Mouse (Mus musculus): ENCODE results near the gene Gm10160.

Gm10160 gene

DNA sequence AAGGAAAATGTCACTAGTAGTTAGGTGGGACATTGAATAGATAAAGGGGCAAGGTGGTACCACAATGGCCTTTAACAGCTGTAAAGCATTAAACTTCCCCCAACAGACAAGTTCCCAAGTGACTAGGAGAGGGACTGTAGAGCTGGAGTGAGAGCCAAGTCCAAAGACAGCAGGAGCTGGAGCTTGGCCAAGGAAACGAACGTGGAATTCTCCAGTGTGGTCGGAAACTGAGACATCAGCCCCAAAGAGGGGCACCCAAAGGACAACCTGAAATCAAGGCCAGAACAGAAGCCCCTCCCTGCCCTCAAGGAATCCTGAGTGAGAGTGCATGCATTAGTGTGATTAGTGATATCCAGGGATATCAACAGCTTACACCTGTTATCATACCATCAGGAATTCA lies 30.2 kb downstream of the Gm10160 start:
- peak; percentile 8 to 47 for DNase-seq

DNA sequence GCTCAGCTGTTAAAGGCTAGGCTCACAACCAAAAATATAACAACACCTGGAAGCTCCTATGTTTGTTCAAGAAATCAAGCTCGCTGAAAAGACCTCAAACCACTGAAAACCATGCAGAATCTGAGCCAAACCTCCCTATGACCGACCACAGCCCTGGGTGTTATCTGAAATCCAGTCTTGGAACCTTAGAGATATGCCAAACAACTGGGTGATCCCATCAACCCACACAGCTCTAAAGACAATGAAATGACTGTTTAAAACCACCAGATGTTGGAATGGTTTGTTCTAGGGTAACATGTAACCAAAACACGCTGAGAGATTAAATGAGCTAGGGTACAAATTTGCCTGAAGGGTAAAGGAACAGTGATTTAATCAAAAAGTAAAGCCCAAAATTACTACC lies 30.7 kb downstream of the Gm10160 start:
- DNase-seq: no peak

DNA sequence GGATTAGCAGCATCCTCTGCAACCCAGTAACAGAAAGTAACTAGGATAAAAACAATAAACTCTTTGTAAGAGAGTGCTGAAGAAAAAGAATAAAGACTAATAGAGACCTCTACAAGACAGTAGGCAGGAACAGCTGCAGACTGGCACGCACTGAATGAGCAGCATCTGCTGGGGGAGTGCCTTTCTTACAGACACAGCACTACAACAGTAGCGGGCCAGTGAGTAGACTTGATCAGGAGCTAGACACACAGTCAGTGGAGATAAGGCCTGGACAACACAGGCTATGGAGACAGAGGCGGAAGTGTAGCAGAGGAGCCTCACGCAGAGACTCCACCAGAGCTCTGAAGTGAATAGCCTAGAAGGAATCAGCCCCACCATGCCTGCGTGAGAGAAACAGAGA lies 49.5 kb downstream of the Gm10160 start:
- DNase-seq: no peak
